Mouse (Mus musculus) MEL (cell line): ENCODE data around the gene Vgll4. TPM values are rescaled to one million over a fixed set of nuclear protein-coding genes. Genes with fewer than 3 reads are reported as not detected.

ENCODE experiments used
- DNase-seq: peaks from one replicate; pipeline ENCODE4 v3.0.0; 2011; ENCODE audit warnings: low read depth, low spot score
- H3K27ac ChIP-seq: 2 replicates; pipeline ENCODE4 v1.5.1; 2012; ENCODE audit warnings: low read depth, mild to moderate bottlenecking, control low read depth, low read length, moderate library complexity; ENCODE audit not compliant: control insufficient read depth
- H3K27me3 ChIP-seq, 2 experiments: fragments of 150-350 bp in 1 of 2; sonication (generic) in 1 of 2; 2 replicates each; pipeline ENCODE4 v1.6.1; 2012; ENCODE audit warnings: low read length in 2 of 2, mild to moderate bottlenecking in 2 of 2, improper control_type of control experiment in 1 of 2, moderate library complexity in 1 of 2; ENCODE audit not compliant: insufficient read depth in 2 of 2, control insufficient read depth in 1 of 2
- H3K36me3 ChIP-seq, 2 experiments: 2 replicates each; pipeline ENCODE4 v1.6.1; 2012 to 2014; ENCODE audit warnings: low read length in 2 of 2, improper control_type of control experiment in 1 of 2, inconsistent platforms in 1 of 2, mild to moderate bottlenecking in 1 of 2; ENCODE audit not compliant: insufficient read depth in 2 of 2, control insufficient read depth in 1 of 2
- H3K4me1 ChIP-seq, 2 experiments: fragments of 150-350 bp in 1 of 2; sonication (generic) in 1 of 2; 2 replicates each; pipeline ENCODE4 v1.6.1; 2012; ENCODE audit warnings: low read length in 2 of 2, improper control_type of control experiment in 1 of 2, mild to moderate bottlenecking in 1 of 2; ENCODE audit not compliant: insufficient read depth in 2 of 2, control insufficient read depth in 1 of 2
- H3K4me3 ChIP-seq, 2 experiments: fragments of 150-350 bp in 1 of 2; sonication (generic) in 1 of 2; 2 replicates each; pipeline ENCODE4 v1.5.1; 2012; ENCODE audit warnings: low read depth in 2 of 2, low read length in 2 of 2, mild to moderate bottlenecking in 2 of 2, moderate library complexity in 2 of 2, control low read depth in 1 of 2, improper control_type of control experiment in 1 of 2; ENCODE audit not compliant: control insufficient read depth in 1 of 2, insufficient read depth in 1 of 2
- H3K79me2 ChIP-seq: 2 replicates; pipeline ENCODE4 v1.6.1; 2012; ENCODE audit warnings: mild to moderate bottlenecking, low read length, moderate library complexity; ENCODE audit not compliant: control insufficient read depth, poor library complexity, insufficient read depth
- H3K9ac ChIP-seq: 2 replicates; pipeline ENCODE4 v1.6.1; 2012; ENCODE audit warnings: low read depth, mild to moderate bottlenecking, control low read depth, low read length, moderate library complexity; ENCODE audit not compliant: control insufficient read depth, poor library complexity, severe bottlenecking
- H3K9me3 ChIP-seq: fragments of 150-350 bp; sonication (generic); replicated peaks from 2 replicates; pipeline ENCODE4 v1.6.1; 2012; ENCODE audit warnings: mild to moderate bottlenecking, low read length, improper control_type of control experiment, moderate library complexity; ENCODE audit not compliant: insufficient read depth
- BHLHE40 ChIP-seq: IDR thresholded peaks from 2 replicates; pipeline ENCODE4 v1.6.1; 2012; ENCODE audit warnings: low read depth, mild to moderate bottlenecking, inconsistent platforms, low read length, improper control_type of control experiment, borderline replicate concordance
- EP300 ChIP-seq, 2 experiments: IDR thresholded peaks; 2 replicates each; pipeline ENCODE4 v1.6.1; 2011; ENCODE audit warnings: improper control_type of control experiment in 2 of 2, low read length in 2 of 2, low read depth in 1 of 2, mild to moderate bottlenecking in 1 of 2
- ETS1 ChIP-seq: IDR thresholded peaks from 2 replicates; pipeline ENCODE4 v1.6.1; 2012; ENCODE audit warnings: low read depth, mild to moderate bottlenecking, inconsistent platforms, low read length, improper control_type of control experiment, moderate library complexity
- GATA1 ChIP-seq: IDR thresholded peaks from 2 replicates; pipeline ENCODE4 v1.6.1; 2011; ENCODE audit warnings: low read depth, low read length, improper control_type of control experiment
- HCFC1 ChIP-seq: IDR thresholded peaks from 2 replicates; pipeline ENCODE4 v1.6.1; 2012; ENCODE audit warnings: low read depth, mild to moderate bottlenecking, inconsistent platforms, low read length, improper control_type of control experiment, moderate library complexity
- JUND ChIP-seq: IDR thresholded peaks from 2 replicates; pipeline ENCODE4 v1.6.1; 2011; ENCODE audit warnings: low read depth, mild to moderate bottlenecking, improper control_type of control experiment, low read length
- KAT2A ChIP-seq: conservative IDR thresholded peaks from 2 replicates; pipeline ENCODE4 v1.6.1; 2012; ENCODE audit warnings: low read depth, low read length, improper control_type of control experiment, inconsistent platforms
- MAFK ChIP-seq: IDR thresholded peaks from 2 replicates; pipeline ENCODE4 v1.6.1; 2011; ENCODE audit warnings: low read depth, mild to moderate bottlenecking, low read length, improper control_type of control experiment, borderline replicate concordance
- MAX ChIP-seq: IDR thresholded peaks from 2 replicates; pipeline ENCODE4 v1.6.1; 2011; ENCODE audit warnings: low read length, improper control_type of control experiment
- MXI1 ChIP-seq: IDR thresholded peaks from 2 replicates; pipeline ENCODE4 v1.6.1; 2011; ENCODE audit warnings: mild to moderate bottlenecking, low read depth, low read length, improper control_type of control experiment
- MYB ChIP-seq: IDR thresholded peaks from 2 replicates; pipeline ENCODE4 v1.6.1; 2011; ENCODE audit warnings: mild to moderate bottlenecking, low read depth, low read length, improper control_type of control experiment
- NELFE ChIP-seq: IDR thresholded peaks from 2 replicates; pipeline ENCODE4 v1.6.1; 2011; ENCODE audit warnings: low read depth, low read length, improper control_type of control experiment
- NRF1 ChIP-seq: IDR thresholded peaks from 2 replicates; pipeline ENCODE4 v1.6.1; 2014; ENCODE audit warnings: low read depth, mild to moderate bottlenecking, inconsistent platforms, low read length, improper control_type of control experiment, moderate library complexity; ENCODE audit not compliant: poor library complexity, insufficient read depth, severe bottlenecking
- POLR2AphosphoS2 ChIP-seq: IDR thresholded peaks from 2 replicates; pipeline ENCODE4 v1.6.1; 2011; ENCODE audit warnings: low read length, improper control_type of control experiment
- POLR2AphosphoS5 ChIP-seq: IDR thresholded peaks from 2 replicates; pipeline ENCODE4 v1.6.1; 2012; ENCODE audit warnings: low read depth, borderline replicate concordance, mild to moderate bottlenecking, inconsistent platforms, low read length, moderate library complexity, mixed read lengths
- RCOR1 ChIP-seq: IDR thresholded peaks from 2 replicates; pipeline ENCODE4 v1.6.1; 2012; ENCODE audit warnings: low read depth, mild to moderate bottlenecking, inconsistent platforms, low read length, improper control_type of control experiment
- SIN3A ChIP-seq: IDR thresholded peaks from 2 replicates; pipeline ENCODE4 v1.6.1; 2012; ENCODE audit warnings: low read length, improper control_type of control experiment, inconsistent platforms
- TAL1 ChIP-seq: IDR thresholded peaks from 2 replicates; pipeline ENCODE4 v1.6.1; 2012; ENCODE audit warnings: mild to moderate bottlenecking, inconsistent platforms, low read length, moderate library complexity, mixed read lengths
- TBP ChIP-seq: IDR thresholded peaks from 2 replicates; pipeline ENCODE4 v1.8.0; 2011; ENCODE audit warnings: low read depth, low read length, improper control_type of control experiment
- TCF12 ChIP-seq: IDR thresholded peaks from 2 replicates; pipeline ENCODE4 v1.6.1; 2014; ENCODE audit warnings: low read depth, mild to moderate bottlenecking, inconsistent platforms, low read length, improper control_type of control experiment, moderate library complexity
- UBTF ChIP-seq: IDR thresholded peaks from 2 replicates; pipeline ENCODE4 v1.6.1; 2012; ENCODE audit warnings: low read depth, mild to moderate bottlenecking, inconsistent platforms, low read length, improper control_type of control experiment, moderate library complexity, borderline replicate concordance; ENCODE audit not compliant: insufficient read depth
- USF1 ChIP-seq: IDR thresholded peaks from 2 replicates; pipeline ENCODE4 v1.6.1; 2014; ENCODE audit warnings: low read depth, mild to moderate bottlenecking, inconsistent platforms, low read length, improper control_type of control experiment, moderate library complexity
- ZNF384 ChIP-seq: IDR thresholded peaks from 2 replicates; pipeline ENCODE4 v1.6.1; 2012; ENCODE audit warnings: low read depth, mild to moderate bottlenecking, inconsistent platforms, low read length, improper control_type of control experiment
- polyA plus RNA-seq, 2 experiments: library from polyadenylated mRNA; stranded (reverse) in 1 of 2; unstranded in 1 of 2; fragments of >175 nt in 1 of 2; fragments of >200 nt in 1 of 2; gene quantifications; 2 replicates each; pipeline versions ENCODE4 v1.2.1 to v1.2.4; 2012; ENCODE audit warnings: low replicate concordance in 2 of 2, low read depth in 1 of 2; ENCODE audit not compliant: insufficient read length in 2 of 2, insufficient read depth in 1 of 2, missing spikeins in 1 of 2
- total RNA-seq: library from RNA; depleted of rRNA; stranded (reverse); fragments of 300-350 nt; gene quantifications from 2 replicates; pipeline ENCODE4 v1.2.3, GENCODE M21; 2012

The Vgll4 gene
- total and polyA plus RNA-seq, 3 experiments = 18.1 to 21.5 TPM; not detected in 1

- TF ChIP-seq ETS1 (peak; percentile 81; the same call in 1 of the 2 replicates), USF1 (no peak), TBP (peak; percentile 96), EP300 (IDR thresholded peaks at IDR 0.05; ENCODE audit: low read depth in 1 of 2, low read length in 2 of 2) (peak in 1 of 2 experiments; percentile 63), SIN3A (peak; percentile 92), NELFE (peak; percentile 6; the same call in 1 of the 2 replicates), HCFC1 (peak; percentile 65), MAX (peak; percentile 85), UBTF (peak; percentile 86; the same call in 1 of the 2 replicates), RCOR1 (0 out of 2 replicates have a peak, but pooled peaks have one; percentile 12), GATA1 (no peak), POLR2AphosphoS5 (no peak), TAL1 (no peak), MAFK (no peak), TCF12 (0 out of 2 replicates have a peak, but pooled peaks have one; percentile 29), ZNF384 (no peak), NRF1 (no peak), JUND (no peak), MYB (no peak), POLR2AphosphoS2 (no peak)
Measured at GRCm38 (mm10) chr6:114875018-114875558, 94.7 kb downstream of the Vgll4 start (continued).

DNA sequence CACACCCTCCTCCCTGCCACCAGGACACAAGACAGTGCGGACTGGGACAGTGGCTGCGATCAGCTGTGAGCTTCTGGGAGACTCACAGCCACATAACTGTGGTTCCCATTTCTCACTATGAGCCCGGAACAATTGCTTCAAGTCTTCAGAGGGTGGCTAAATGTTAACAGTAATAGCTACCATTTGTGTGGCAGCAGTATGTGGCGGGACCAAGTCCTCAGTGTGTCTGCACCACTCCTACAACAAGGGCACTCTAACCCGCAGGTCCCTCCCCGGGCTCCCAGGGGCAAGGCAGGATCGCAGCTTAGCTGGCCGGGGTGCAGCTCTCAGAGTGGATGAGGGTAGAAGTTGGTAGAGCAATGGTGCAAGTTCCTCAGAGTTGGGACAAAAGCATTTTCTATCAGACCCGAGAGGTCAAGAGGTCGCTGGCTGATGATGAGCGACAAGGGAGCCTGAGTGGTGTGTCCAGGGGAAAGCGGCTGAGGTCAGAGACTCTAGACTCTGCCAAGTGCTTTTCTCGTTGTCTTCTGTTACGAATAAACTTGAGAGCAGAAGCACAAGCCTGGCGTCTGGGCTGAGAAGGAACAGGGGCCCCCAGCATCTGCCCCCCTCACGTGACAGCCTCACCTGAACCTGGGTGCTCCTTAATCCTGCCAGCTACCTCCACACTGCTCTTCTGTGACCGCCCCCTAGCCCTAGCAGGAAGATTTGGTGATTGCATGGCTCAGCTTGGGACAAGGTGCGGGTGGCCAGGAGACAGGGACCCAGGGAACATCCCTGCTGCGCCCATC, 95.5 kb downstream of the Vgll4 start:
- Histone ChIP-seq H3K27me3 (no peaks in the 10 kb centered on the region), H3K4me1 (peaks cover 2 to 13% of the 10 kb centered on the region in 2 experiments), H3K79me2 (no peaks in the 10 kb centered on the region; the same call in 1 of the 2 replicates), H3K27ac (peak overlapping the region; percentile 91), H3K36me3 (peaks cover 0 to 5% of the 10 kb centered on the region in 2 experiments; a peak in 2 of 4 replicates), H3K9ac (peak overlapping the region; percentile 65), H3K4me3 (peak overlapping the region; percentile 62 to 65), H3K9me3 (no peaks in the 10 kb centered on the region)
- peak; percentile 76 for TF ChIP-seq USF1
- TF ChIP-seq MAX = no peak
- TF ChIP-seq NRF1 = no peak
- no peak for TF ChIP-seq SIN3A
- no peak for TF ChIP-seq ETS1
- no peak for TF ChIP-seq KAT2A
- peak; percentile 81; the same call in 1 of the 2 replicates for TF ChIP-seq BHLHE40
- 0 out of 2 replicates have a peak, but pooled peaks have one; percentile 5 for TF ChIP-seq MXI1
- DNase-seq = peak; percentile 52
